Mouse (Mus musculus): ENCODE results near the gene Sox5. TPM values are rescaled to one million over a fixed set of nuclear protein-coding genes. Genes with fewer than 3 reads are reported as not detected.

The Sox5 gene
- polyA plus RNA-seq, 1 experiment from 2014 or later = 29.7 TPM

DNA sequence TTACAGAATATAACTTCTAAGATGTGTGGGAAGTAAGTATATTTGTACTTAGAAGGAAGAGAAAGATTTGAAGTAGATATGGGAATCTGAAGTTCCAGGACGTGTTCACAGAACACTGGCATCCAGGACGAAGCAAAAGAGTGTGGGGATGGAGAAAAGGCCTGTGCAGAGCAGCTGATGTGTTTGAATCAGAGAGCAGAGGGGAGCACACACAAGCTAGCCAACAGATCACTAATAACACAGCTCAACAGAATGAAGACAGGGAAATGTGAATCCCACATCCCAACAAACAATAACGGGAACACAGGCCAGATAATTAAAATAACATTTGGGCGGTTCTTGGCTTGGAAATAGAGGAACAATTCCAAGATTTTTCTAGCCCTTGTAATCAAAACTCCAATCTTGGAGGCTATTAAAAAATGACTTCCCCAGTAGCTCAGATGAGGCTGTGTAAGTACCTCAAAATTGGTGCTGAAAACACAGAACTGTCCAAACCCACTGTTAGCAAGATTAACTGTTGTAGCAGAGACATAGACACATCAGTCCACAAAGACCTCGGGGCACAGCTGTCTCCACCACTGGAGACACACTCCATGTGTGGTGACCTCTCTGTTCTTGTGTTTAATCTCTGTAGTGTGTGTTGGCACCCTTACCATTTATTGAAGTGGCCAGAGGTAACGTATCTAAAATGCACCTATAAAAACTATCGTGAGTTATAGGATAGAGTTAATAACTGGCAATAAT, 90.3 kb downstream of the Sox5 start:
- no peak overlapping the region for H3K9ac ChIP-seq (replicated peaks; ENCODE audit: low read length)
- WGBS = 82% methylated on average over 7 of the region's 7 CpGs
- H3K36me3 ChIP-seq (ENCODE audit: control insufficient read depth, insufficient read depth, low read length) = no peaks in the 10 kb centered on the region
- no peak overlapping the region for H3K27ac ChIP-seq (replicated peaks; ENCODE audit: low read depth, low read length)
- H3K4me1 ChIP-seq (ENCODE audit: control insufficient read depth, insufficient read depth, low read length) = no peaks in the 10 kb centered on the region
- no peaks in the 10 kb centered on the region for H3K27me3 ChIP-seq (ENCODE audit: control insufficient read depth, insufficient read depth, low read length)
- no peak overlapping the region for H3K4me2 ChIP-seq (ENCODE audit: low read length)
- no peak overlapping the region for H3K4me3 ChIP-seq (replicated peaks; ENCODE audit: low read depth, low read length)
- H3K9me3 ChIP-seq (ENCODE audit: control insufficient read depth, low read length) = no peaks in the 10 kb centered on the region
- ATAC-seq (ENCODE audit: low FRiP score, low TSS enrichment) = no peak
- DNase-seq = no peak

DNA sequence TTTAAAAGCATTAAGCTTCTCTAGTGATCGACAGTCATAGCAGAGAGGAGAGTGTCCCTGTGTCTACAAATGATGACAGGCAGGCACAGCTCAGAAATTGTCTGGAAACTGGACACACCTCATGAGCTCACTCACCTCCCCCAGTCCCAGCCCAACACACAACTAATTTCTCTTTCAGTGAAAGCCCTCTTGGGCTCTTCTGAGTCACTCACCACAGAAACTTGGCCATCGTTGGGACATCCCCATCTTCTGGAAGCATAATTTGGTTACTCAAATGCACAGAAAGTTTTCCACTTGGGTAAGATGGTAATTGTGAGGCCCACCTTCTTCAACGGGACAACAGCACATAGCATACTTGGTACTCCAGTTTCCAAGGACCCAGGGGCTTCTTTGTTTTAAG, 92.7 kb downstream of the Sox5 start:
- no peak for ATAC-seq (ENCODE audit: low FRiP score, low TSS enrichment)
- Histone ChIP-seq H3K4me2 (ENCODE audit: low read length) (no peak overlapping the region), H3K4me1 (ENCODE audit: control insufficient read depth, insufficient read depth, low read length) (no peaks in the 10 kb centered on the region), H3K4me3 (replicated peaks; ENCODE audit: low read depth, low read length) (no peak overlapping the region), H3K9ac (replicated peaks; ENCODE audit: low read length) (no peak overlapping the region), H3K9me3 (ENCODE audit: control insufficient read depth, low read length) (no peaks in the 10 kb centered on the region), H3K36me3 (ENCODE audit: control insufficient read depth, insufficient read depth, low read length) (no peaks in the 10 kb centered on the region), H3K27ac (replicated peaks; ENCODE audit: low read depth, low read length) (no peak overlapping the region), H3K27me3 (ENCODE audit: control insufficient read depth, insufficient read depth, low read length) (no peaks in the 10 kb centered on the region)
- DNase-seq = no peak
- 94% methylated on average over 3 of the region's 3 CpGs for WGBS

DNA sequence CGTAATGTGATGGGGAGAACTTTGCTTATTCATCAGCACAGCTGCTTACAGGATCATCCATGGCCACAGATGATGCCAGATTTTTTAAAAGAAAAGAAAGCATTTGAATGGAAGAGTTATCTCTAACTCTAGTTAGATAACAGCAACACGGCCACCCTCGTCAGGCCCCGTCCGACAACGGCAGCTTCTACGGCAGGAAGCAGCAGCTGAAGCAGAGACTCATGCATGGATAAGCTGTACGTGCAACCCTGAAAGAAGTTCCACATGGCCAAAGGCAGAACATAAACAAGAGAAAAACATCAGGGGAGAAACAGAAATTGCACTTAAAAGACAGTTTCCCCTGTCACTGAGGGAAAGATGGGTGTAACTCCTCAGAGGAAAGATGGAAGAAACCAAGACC, 94.1 kb downstream of the Sox5 start:
- DNase-seq = no peak
- ATAC-seq (ENCODE audit: low FRiP score, low TSS enrichment) = no peak
- no peak overlapping the region for H3K9ac ChIP-seq (replicated peaks; ENCODE audit: low read length)
- H3K4me1 ChIP-seq (ENCODE audit: control insufficient read depth, insufficient read depth, low read length) = no peaks in the 10 kb centered on the region
- H3K27ac ChIP-seq (replicated peaks; ENCODE audit: low read depth, low read length) = no peak overlapping the region
- 82% methylated on average over 8 of the region's 8 CpGs for WGBS
- H3K9me3 ChIP-seq (ENCODE audit: control insufficient read depth, low read length) = no peaks in the 10 kb centered on the region
- no peak overlapping the region for H3K4me2 ChIP-seq (ENCODE audit: low read length)
- no peaks in the 10 kb centered on the region for H3K36me3 ChIP-seq (ENCODE audit: control insufficient read depth, insufficient read depth, low read length)
- no peak overlapping the region for H3K4me3 ChIP-seq (replicated peaks; ENCODE audit: low read depth, low read length)
- no peaks in the 10 kb centered on the region for H3K27me3 ChIP-seq (ENCODE audit: control insufficient read depth, insufficient read depth, low read length)

DNA sequence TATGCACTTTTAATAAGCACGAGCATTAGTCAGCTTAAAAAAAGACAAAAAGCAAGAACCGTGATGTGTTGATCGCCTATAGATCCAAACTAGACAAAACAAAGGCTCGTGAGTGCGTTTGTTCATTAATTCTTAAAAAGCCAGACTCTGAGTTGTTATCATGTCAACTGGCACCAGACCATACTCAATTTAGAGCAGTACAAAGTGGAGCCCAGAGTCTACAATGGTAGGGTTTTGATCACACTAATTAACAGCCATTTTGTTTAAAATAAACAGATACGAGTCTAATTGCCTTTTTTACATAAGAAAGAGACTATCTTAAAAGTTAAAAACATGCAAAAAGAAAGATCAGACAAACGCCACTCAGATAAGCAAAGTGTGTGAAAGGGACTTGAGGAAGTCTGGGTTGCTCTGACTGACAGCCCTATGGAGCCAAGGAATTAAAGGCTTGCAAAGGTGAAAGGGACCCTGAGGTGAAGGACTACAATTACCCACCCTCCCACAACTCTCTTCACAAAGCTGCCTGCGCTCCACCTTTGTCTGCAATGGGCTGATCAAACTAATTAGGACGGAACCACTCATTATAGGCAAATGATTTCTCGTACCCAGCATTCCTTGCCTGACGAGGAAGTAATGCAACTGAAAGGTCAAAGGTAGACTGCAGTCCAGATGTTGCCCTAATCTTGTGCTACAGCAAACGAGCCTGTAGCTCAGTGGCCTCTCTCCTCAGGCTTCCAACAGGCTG, 100.6 kb downstream of the Sox5 start:
- Histone ChIP-seq H3K4me2 (ENCODE audit: low read length) (no peak overlapping the region), H3K9ac (replicated peaks; ENCODE audit: low read length) (no peak overlapping the region), H3K4me1 (ENCODE audit: control insufficient read depth, insufficient read depth, low read length) (no peaks in the 10 kb centered on the region), H3K9me3 (ENCODE audit: control insufficient read depth, low read length) (no peaks in the 10 kb centered on the region), H3K27me3 (ENCODE audit: control insufficient read depth, insufficient read depth, low read length) (no peaks in the 10 kb centered on the region), H3K27ac (replicated peaks; ENCODE audit: low read depth, low read length) (no peak overlapping the region), H3K4me3 (replicated peaks; ENCODE audit: low read depth, low read length) (no peak overlapping the region), H3K36me3 (ENCODE audit: control insufficient read depth, insufficient read depth, low read length) (no peaks in the 10 kb centered on the region)
- 64% methylated on average over 12 of the region's 12 CpGs for WGBS
- ATAC-seq (ENCODE audit: low FRiP score, low TSS enrichment) (no peak), DNase-seq (no peak)

DNA sequence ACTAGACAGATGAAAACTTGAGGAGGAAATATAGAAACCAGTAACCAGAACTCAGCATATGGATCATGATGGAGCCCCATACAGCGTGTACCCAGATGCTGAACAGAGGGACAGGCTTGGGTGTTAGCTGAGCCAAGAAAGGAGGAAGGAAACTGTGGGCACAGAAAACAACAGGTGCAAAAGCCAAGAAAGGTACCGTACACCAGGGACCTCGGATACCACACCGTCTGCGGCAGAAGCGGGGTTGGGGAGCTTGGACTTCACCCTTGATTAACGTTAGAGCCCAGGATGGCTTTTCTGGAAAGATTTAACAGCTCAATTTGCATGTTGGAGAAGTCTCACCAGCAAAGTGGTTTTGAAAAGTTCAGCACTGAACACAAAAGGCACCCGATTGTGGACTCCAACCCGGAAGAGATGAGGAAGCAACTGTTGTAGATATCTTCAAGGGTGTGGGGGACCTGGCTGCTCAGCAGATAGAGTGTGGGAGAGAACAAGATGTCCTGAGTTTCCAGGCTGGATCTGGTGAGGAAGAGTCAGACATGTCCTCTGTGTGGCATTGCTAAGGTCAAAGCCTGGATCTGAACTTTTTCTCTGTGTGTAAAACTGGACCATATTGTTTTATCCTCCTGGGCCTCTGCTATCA, 104.2 kb downstream of the Sox5 start:
- Histone ChIP-seq H3K27ac (replicated peaks; ENCODE audit: low read depth, low read length) (no peak overlapping the region), H3K36me3 (ENCODE audit: control insufficient read depth, insufficient read depth, low read length) (no peaks in the 10 kb centered on the region), H3K4me2 (ENCODE audit: low read length) (no peak overlapping the region), H3K4me1 (ENCODE audit: control insufficient read depth, insufficient read depth, low read length) (no peaks in the 10 kb centered on the region), H3K9ac (replicated peaks; ENCODE audit: low read length) (no peak overlapping the region), H3K9me3 (ENCODE audit: control insufficient read depth, low read length) (no peaks in the 10 kb centered on the region), H3K4me3 (replicated peaks; ENCODE audit: low read depth, low read length) (no peak overlapping the region), H3K27me3 (ENCODE audit: control insufficient read depth, insufficient read depth, low read length) (no peaks in the 10 kb centered on the region)
- WGBS = 95% methylated on average over 9 of the region's 9 CpGs
- DNase-seq = no peak
- no peak for ATAC-seq (ENCODE audit: low FRiP score, low TSS enrichment)

DNA sequence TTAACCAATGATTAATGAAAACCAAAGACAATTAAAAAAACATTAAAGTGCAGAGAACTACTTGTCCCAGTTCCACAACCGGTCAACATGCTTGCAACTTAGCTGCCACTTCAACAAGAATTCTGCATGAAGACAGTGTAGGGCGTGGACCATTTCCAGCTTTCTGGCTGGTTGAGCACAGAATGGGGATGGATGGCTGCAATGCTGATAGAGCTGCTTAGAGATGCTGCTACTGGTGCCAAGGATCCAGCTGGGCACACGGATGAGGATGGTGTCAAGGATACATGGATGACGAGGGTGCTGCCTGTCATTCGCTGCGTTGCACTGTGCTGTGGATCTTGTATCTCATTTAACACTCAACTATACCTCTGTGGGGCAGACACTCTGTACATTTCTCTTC, 106.7 kb downstream of the Sox5 start:
- DNase-seq = no peak
- H3K9me3 ChIP-seq (ENCODE audit: control insufficient read depth, low read length) = no peaks in the 10 kb centered on the region
- WGBS = 95% methylated on average over 6 of the region's 6 CpGs
- H3K36me3 ChIP-seq (ENCODE audit: control insufficient read depth, insufficient read depth, low read length) = no peaks in the 10 kb centered on the region
- H3K9ac ChIP-seq (replicated peaks; ENCODE audit: low read length) = no peak overlapping the region
- H3K27ac ChIP-seq (replicated peaks; ENCODE audit: low read depth, low read length) = no peak overlapping the region
- H3K4me1 ChIP-seq (ENCODE audit: control insufficient read depth, insufficient read depth, low read length) = no peaks in the 10 kb centered on the region
- H3K4me3 ChIP-seq (replicated peaks; ENCODE audit: low read depth, low read length) = no peak overlapping the region
- ATAC-seq (ENCODE audit: low FRiP score, low TSS enrichment) = no peak
- H3K4me2 ChIP-seq (ENCODE audit: low read length) = no peak overlapping the region
- no peaks in the 10 kb centered on the region for H3K27me3 ChIP-seq (ENCODE audit: control insufficient read depth, insufficient read depth, low read length)

DNA sequence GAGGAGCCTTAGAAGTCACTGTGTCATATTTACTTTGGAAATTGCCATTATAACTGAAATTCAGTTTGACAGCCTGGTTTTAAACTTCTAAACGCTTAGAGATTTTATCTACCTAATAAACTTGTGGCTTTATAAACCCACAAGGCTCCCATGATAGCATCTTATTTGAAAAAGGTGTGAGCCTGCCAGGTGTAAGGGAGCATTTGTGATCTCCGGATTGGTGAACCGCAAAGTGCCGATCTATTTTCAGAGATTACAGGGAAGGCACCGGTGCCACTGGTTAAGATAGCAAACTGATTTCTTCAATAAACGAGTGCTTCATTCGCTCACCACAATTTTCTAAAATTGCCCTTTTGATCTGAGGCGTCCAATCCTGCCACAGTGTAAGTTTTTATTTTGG, 107.9 kb downstream of the Sox5 start:
- ATAC-seq (ENCODE audit: low FRiP score, low TSS enrichment) (no peak), DNase-seq (no peak)
- no peak overlapping the region for H3K27ac ChIP-seq (replicated peaks; ENCODE audit: low read depth, low read length)
- no peaks in the 10 kb centered on the region for H3K36me3 ChIP-seq (ENCODE audit: control insufficient read depth, insufficient read depth, low read length)
- no peak overlapping the region for H3K4me3 ChIP-seq (replicated peaks; ENCODE audit: low read depth, low read length)
- no peak overlapping the region for H3K4me2 ChIP-seq (ENCODE audit: low read length)
- H3K27me3 ChIP-seq (ENCODE audit: control insufficient read depth, insufficient read depth, low read length) = no peaks in the 10 kb centered on the region
- no peaks in the 10 kb centered on the region for H3K9me3 ChIP-seq (ENCODE audit: control insufficient read depth, low read length)
- WGBS = 88% methylated on average over 8 of the region's 8 CpGs
- no peak overlapping the region for H3K9ac ChIP-seq (replicated peaks; ENCODE audit: low read length)
- no peaks in the 10 kb centered on the region for H3K4me1 ChIP-seq (ENCODE audit: control insufficient read depth, insufficient read depth, low read length)

DNA sequence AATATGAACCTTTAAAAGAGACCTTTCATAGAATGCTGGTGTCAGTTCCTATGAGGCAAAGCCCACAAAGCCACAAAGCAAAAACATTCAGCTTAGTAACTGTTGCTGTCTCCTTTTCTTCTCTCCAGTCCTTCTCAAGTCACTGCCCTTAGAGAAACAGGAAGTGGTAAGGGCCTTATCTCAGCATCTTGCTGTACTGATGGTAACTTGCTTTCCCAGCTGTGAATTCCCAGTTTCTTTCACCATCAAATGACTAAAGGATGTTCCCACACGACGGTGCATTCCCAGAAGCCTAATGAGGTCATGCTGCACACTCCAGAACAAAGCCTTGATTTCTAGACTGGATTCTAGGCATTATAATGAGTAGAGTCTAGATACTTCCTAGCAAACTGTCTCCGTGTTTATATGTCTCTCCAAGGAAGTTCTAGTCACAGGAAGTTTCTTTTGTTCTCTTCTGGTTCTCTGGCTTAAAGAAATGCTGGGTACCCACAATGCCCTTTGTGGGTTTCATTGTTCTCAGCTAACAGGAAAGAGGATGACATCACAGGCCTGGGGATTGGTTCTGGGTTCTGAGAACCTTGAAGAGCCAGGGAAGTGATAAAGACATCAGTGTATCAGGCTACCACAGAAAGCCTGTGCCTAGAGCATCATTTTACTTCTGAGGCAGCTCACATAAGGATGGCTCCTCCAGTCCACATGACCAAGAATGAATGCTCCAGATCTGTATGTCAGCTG, 111.2 kb downstream of the Sox5 start:
- Histone ChIP-seq H3K4me2 (ENCODE audit: low read length) (no peak overlapping the region), H3K4me1 (ENCODE audit: control insufficient read depth, insufficient read depth, low read length) (no peaks in the 10 kb centered on the region), H3K36me3 (ENCODE audit: control insufficient read depth, insufficient read depth, low read length) (no peaks in the 10 kb centered on the region), H3K27me3 (ENCODE audit: control insufficient read depth, insufficient read depth, low read length) (no peaks in the 10 kb centered on the region), H3K4me3 (replicated peaks; ENCODE audit: low read depth, low read length) (no peak overlapping the region), H3K9ac (replicated peaks; ENCODE audit: low read length) (no peak overlapping the region), H3K9me3 (ENCODE audit: control insufficient read depth, low read length) (no peaks in the 10 kb centered on the region), H3K27ac (replicated peaks; ENCODE audit: low read depth, low read length) (no peak overlapping the region)
- no peak for DNase-seq
- WGBS = 52% methylated on average over 3 of the region's 3 CpGs
- no peak for ATAC-seq (ENCODE audit: low FRiP score, low TSS enrichment)

Data from midbrain, embryonic 14.5 days (tissue).